Mouse (Mus musculus) forebrain, embryonic 14.5 days (tissue): ENCODE measurements around the gene Rpl27a. TPM values are rescaled to one million over a fixed set of nuclear protein-coding genes. Genes with fewer than 3 reads are reported as not detected.
A peak's percentile ranks its signal among the peaks of the same experiment; 100 is the strongest.

Experiments
- ATAC-seq: fragments of 200-750 bp; cut with Nextera tagmentation; 2 replicates; pipeline ENCODE4 v1.8.0; 2017; ENCODE audit warnings: mild to moderate bottlenecking, moderate library complexity
- DNase-seq: peaks from one replicate; pipeline ENCODE4 v3.0.0-alpha.2; 2015; ENCODE audit warnings: low spot score
- H3K27ac ChIP-seq: fragments of 300-500 bp; sonication (generic); 2 replicates; pipeline ENCODE4 v1.5.1; 2014; ENCODE audit warnings: low read depth, mild to moderate bottlenecking, control low read depth, low read length, moderate library complexity
- H3K27me3 ChIP-seq: fragments of 300-500 bp; sonication (generic); replicated peaks from 2 replicates; pipeline ENCODE4 v1.6.1; 2014; ENCODE audit warnings: low read length, control low read depth, mixed read lengths; ENCODE audit not compliant: control insufficient read depth, insufficient read depth
- H3K36me3 ChIP-seq: fragments of 300-500 bp; sonication (generic); 2 replicates; pipeline ENCODE4 v1.6.1; 2014; ENCODE audit warnings: low read length, control low read depth; ENCODE audit not compliant: control insufficient read depth, insufficient read depth
- H3K4me1 ChIP-seq: fragments of 300-500 bp; sonication (generic); 2 replicates; pipeline ENCODE4 v1.6.1; 2014; ENCODE audit warnings: antibody characterized with exemption, low read length, control low read depth; ENCODE audit not compliant: control insufficient read depth, insufficient read depth
- H3K4me2 ChIP-seq: fragments of 300-500 bp; sonication (generic); 2 replicates; pipeline ENCODE4 v1.6.1; 2014; ENCODE audit warnings: mild to moderate bottlenecking, control low read depth, low read length
- H3K4me3 ChIP-seq: fragments of 300-500 bp; sonication (generic); 2 replicates; pipeline ENCODE4 v1.5.1; 2014; ENCODE audit warnings: low read depth, low read length, control low read depth
- H3K9ac ChIP-seq: fragments of 300-500 bp; sonication (generic); 2 replicates; pipeline ENCODE4 v1.6.1; 2014; ENCODE audit warnings: mild to moderate bottlenecking, low read length, control low read depth, moderate library complexity
- H3K9me3 ChIP-seq: fragments of 300-500 bp; sonication (generic); replicated peaks from 2 replicates; pipeline ENCODE4 v1.6.1; 2016; ENCODE audit warnings: low read length, control low read depth, mixed read lengths; ENCODE audit not compliant: control insufficient read depth
- WGBS: fragments of 180-500 bp; shearing (Covaris S2); extraction: QIAGEN DNeasy Blood & Tissue Kit; methylation state at CpG from one replicate; pipeline ENCODE4 v1.1.7; 2014; 5-methylcytosine and 5-hydroxymethylcytosine counted together
- polyA plus RNA-seq: library from polyadenylated mRNA; unstranded; fragments of >200 nt; fragmentation: Nextera tagmentation; extraction: Ambion mirVana; gene quantifications from 2 replicates; pipeline ENCODE4 v1.2.1, GENCODE M21; 2014

Gene Rpl27a
- polyA plus RNA-seq = 76.5 and 100 TPM in 2 replicates

- Histone ChIP-seq H3K9ac (peak within 1 kb of the TSS; percentile 98), H3K4me2 (peak within 1 kb of the TSS; percentile 86), H3K4me3 (peak within 1 kb of the TSS; percentile 99), H3K9me3 (no peaks in the 10 kb centered on the region), H3K36me3 (peaks cover 38% of the 10 kb centered on the region), H3K27ac (peak within 1 kb of the TSS; percentile 93), H3K4me1 (peaks cover 16% of the 10 kb centered on the region), H3K27me3 (no peaks in the 10 kb centered on the region)
- ATAC-seq = peak; percentile 95
- peak; percentile 99 for DNase-seq
- WGBS = under 1% methylated on average over 72 of the region's 72 CpGs
These were observed at the start of gene Rpl27a for GRCm38 (mm10) chr7:109518838-109519696. TSS of gene Rpl27a (plus strand) at chr7:109519147.

- Histone ChIP-seq H3K4me3 (no peak overlapping the region), H3K27ac (no peak overlapping the region), H3K9ac (no peak overlapping the region), H3K4me2 (no peak overlapping the region), H3K27me3 (no peaks in the 10 kb centered on the region), H3K9me3 (no peaks in the 10 kb centered on the region), H3K36me3 (no peaks in the 10 kb centered on the region), H3K4me1 (peaks cover 6% of the 10 kb centered on the region; the same call in 1 of the 2 replicates)
- WGBS = 68% methylated on average over 4 of the region's 4 CpGs
- no peak for ATAC-seq
- no peak for DNase-seq
These were observed 48.2 kb upstream of the Rpl27a start for GRCm38 (mm10) chr7:109470700-109471099.

DNA sequence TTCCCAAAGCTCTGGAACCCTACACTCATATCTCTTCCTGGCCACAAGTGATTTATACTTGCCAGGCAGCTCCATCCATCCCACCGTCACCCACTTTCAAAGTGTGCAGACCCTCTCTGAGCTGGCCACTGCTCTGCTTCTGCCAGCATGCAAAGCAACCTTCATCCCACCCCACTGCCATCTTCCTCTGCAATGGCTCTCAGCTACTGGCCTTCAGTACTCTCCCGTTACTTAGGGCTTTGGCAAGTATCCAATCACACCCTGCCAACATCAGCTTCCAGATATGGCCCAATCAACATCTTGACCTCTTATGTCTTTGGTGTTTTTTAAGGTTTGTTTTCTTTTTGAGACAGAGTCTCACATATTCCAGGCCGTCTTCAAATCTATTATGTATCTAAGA is 41.0 kb upstream of the Rpl27a start:
- Histone ChIP-seq H3K36me3 (no peaks in the 10 kb centered on the region), H3K27ac (no peak overlapping the region), H3K9me3 (no peaks in the 10 kb centered on the region), H3K4me3 (no peak overlapping the region), H3K4me2 (no peak overlapping the region), H3K4me1 (no peaks in the 10 kb centered on the region), H3K9ac (no peak overlapping the region), H3K27me3 (no peaks in the 10 kb centered on the region)
- ATAC-seq = no peak
- no peak for DNase-seq
- 89% methylated on average over 3 of the region's 3 CpGs for WGBS

DNA sequence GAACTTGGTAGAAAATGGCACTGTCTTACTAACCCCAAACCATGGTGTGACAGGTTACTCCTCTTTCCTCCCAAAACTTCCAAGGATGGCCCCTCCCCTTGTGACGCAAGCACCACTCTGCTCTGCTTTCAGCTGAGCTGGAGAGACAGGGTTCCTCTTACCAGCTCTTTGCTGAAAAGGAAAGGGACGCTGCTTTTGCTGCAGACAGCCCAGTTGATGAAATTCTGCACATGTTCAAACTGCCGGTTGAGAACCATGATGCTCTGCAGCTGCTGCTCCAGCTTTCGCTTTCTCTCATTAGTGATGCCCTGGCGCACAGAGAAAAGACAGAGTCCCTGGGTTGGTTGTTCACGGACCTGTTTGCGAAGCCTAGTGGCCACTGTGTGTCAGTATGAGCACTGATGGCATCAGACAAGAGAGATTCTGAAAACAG is 38.2 kb upstream of the Rpl27a start:
- Histone ChIP-seq H3K36me3 (no peaks in the 10 kb centered on the region), H3K4me1 (no peaks in the 10 kb centered on the region), H3K27me3 (no peaks in the 10 kb centered on the region), H3K9me3 (no peaks in the 10 kb centered on the region), H3K4me2 (peak overlapping the region; percentile 25; the same call in 1 of the 2 replicates), H3K4me3 (no peak overlapping the region), H3K9ac (no peak overlapping the region), H3K27ac (no peak overlapping the region)
- 16% methylated on average over 7 of the region's 7 CpGs for WGBS
- ATAC-seq (0 out of 2 replicates have a peak, but pooled peaks have one; percentile 48), DNase-seq (peak; percentile 53)

DNA sequence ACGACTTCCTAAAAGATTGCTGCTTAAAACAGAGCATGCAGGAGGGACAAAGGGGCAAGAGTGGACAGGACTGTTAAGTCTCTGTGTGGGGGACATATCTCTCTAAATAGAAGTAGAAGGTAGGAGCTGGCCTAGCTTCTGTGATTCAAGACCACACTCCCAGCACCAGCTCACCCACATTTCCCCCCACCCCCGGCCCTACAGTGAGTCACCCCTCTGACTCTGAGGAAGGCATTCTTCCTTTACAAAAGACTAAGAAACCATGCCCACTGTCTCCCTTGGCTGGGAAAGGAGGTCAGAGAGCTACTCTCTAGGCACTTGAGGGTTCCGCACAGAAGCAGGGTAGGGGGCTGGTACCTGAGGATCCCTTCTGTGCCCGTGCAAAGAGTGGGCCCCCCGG is 34.7 kb upstream of the Rpl27a start:
- H3K4me2 ChIP-seq = no peak overlapping the region
- no peaks in the 10 kb centered on the region for H3K9me3 ChIP-seq
- no peaks in the 10 kb centered on the region for H3K36me3 ChIP-seq
- no peak for DNase-seq
- ATAC-seq = no peak
- 67% methylated on average over 5 of the region's 5 CpGs for WGBS
- no peaks in the 10 kb centered on the region for H3K27me3 ChIP-seq
- H3K4me1 ChIP-seq = no peaks in the 10 kb centered on the region
- H3K27ac ChIP-seq = no peak overlapping the region
- H3K4me3 ChIP-seq = no peak overlapping the region
- no peak overlapping the region for H3K9ac ChIP-seq

GRCm38 (mm10) chr7:109492616-109493318 is 26.2 kb upstream of the Rpl27a start:
- no peak overlapping the region for H3K9ac ChIP-seq
- H3K4me2 ChIP-seq = peak overlapping the region; percentile 54
- H3K27ac ChIP-seq = no peak overlapping the region
- H3K27me3 ChIP-seq = 0 out of 2 replicates have a peak, but pooled peaks cover 4% of the 10 kb centered on the region
- ATAC-seq (peak; percentile 27; the same call in 1 of the 2 replicates), DNase-seq (no peak)
- no peaks in the 10 kb centered on the region for H3K36me3 ChIP-seq
- no peaks in the 10 kb centered on the region for H3K9me3 ChIP-seq
- 52% methylated on average over 18 of the region's 18 CpGs for WGBS
- H3K4me1 ChIP-seq = 0 out of 2 replicates have a peak, but pooled peaks cover 3% of the 10 kb centered on the region
- H3K4me3 ChIP-seq = peak overlapping the region; percentile 28; the same call in 1 of the 2 replicates

DNA sequence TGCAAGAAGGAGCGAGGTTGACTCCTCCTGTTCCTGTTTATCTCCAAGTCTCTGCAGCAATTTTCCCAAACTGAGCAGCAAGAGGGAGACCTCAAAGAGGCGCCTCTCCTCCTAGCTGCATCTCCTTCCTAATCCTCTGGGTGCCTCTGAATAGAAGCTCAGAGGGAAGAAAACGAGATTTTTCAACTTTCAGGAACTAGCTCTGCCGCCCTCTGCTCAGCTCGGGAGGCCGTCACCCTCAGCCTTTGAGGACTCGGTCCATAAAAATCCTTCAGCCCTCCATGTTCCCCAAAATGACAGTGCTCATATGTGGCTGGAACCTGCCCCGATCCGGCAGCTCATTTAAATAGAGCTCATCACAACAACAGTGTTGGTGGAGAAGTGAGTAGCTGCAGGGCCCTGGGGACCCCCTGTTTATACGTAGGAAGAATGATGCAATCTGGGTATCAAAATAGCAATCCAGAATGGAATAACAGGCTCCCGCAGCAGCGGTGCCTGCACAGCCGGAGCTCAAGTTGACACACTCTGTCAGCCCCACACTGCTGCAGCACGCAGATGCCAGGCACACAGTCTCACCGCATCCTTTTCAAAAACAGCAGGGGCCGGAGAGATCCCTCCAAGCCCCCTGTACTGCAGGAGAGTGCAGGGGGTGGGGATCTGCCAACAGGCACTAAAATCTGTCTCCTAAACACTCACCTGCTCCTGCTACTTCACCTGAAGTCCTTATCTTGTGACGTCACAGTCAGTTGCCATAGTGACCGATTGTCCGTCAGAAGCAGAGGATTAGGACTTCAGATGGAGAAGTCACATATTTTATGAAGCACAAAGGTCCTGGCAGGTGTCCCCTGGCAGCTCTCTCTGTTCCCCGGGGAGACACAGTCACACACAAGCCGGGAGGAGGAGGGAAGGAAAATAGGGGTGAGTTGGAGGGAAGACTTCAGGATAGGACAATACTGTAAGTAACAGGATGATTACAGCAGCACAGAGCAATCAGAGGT is 25.3 kb upstream of the Rpl27a start:
- WGBS = 11% methylated on average over 21 of the region's 21 CpGs
- peak overlapping the region; percentile 51 for H3K9ac ChIP-seq
- H3K9me3 ChIP-seq = no peaks in the 10 kb centered on the region
- ATAC-seq (peak; percentile 76), DNase-seq (peak; percentile 57)
- H3K27ac ChIP-seq = no peak overlapping the region
- 0 out of 2 replicates have a peak, but pooled peaks cover 3% of the 10 kb centered on the region for H3K4me1 ChIP-seq
- peak overlapping the region; percentile 28 for H3K4me3 ChIP-seq
- 0 out of 2 replicates have a peak, but pooled peaks cover 4% of the 10 kb centered on the region for H3K27me3 ChIP-seq
- H3K36me3 ChIP-seq = no peaks in the 10 kb centered on the region
- peak overlapping the region; percentile 54 for H3K4me2 ChIP-seq

- Histone ChIP-seq H3K9ac (no peak overlapping the region), H3K9me3 (no peaks in the 10 kb centered on the region), H3K4me1 (0 out of 2 replicates have a peak, but pooled peaks cover 3% of the 10 kb centered on the region), H3K27me3 (0 out of 2 replicates have a peak, but pooled peaks cover 4% of the 10 kb centered on the region), H3K27ac (no peak overlapping the region), H3K36me3 (no peaks in the 10 kb centered on the region), H3K4me3 (no peak overlapping the region), H3K4me2 (no peak overlapping the region)
- no peak for ATAC-seq
- no peak for DNase-seq
- 41% methylated on average over 4 of the region's 4 CpGs for WGBS
These were observed 21.4 kb upstream of the Rpl27a start for GRCm38 (mm10) chr7:109497507-109497906.
